Mouse (Mus musculus): ENCODE measurements around the gene Adh7.

GRCm38 (mm10) chr3:138173291-138173690, 44.3 kb upstream of the Adh7 start:
- no peak for TF ChIP-seq CTCF (IDR thresholded peaks at IDR 0.05; ENCODE audit: control insufficient read depth, insufficient read depth, low read length)
- TF ChIP-seq POLR2A (IDR thresholded peaks at IDR 0.05; ENCODE audit: borderline replicate concordance, control insufficient read depth, low read depth, low read length): no peak

Data from bone marrow, adult 2 months (tissue).